Mouse (Mus musculus) intestine, embryonic 15.5 days (tissue): ENCODE data around the gene Csrp1. TPM values are rescaled to one million over a fixed set of nuclear protein-coding genes. Genes with fewer than 3 reads are reported as not detected.

Experiments used
- ATAC-seq: fragments of 200-750 bp; cut with Nextera tagmentation; 2 replicates; pipeline ENCODE4 v1.8.0; 2017; ENCODE audit warnings: moderate TSS enrichment, moderate library complexity
- H3K27ac ChIP-seq: fragments of 300-500 bp; sonication (generic); 2 replicates; pipeline ENCODE4 v1.5.1; 2015; ENCODE audit warnings: mild to moderate bottlenecking, inconsistent platforms
- H3K27me3 ChIP-seq: fragments of 300-500 bp; sonication (generic); replicated peaks from 2 replicates; pipeline ENCODE4 v1.6.1; 2015; ENCODE audit warnings: inconsistent platforms
- H3K36me3 ChIP-seq: fragments of 300-500 bp; sonication (generic); 2 replicates; pipeline ENCODE4 v1.6.1; 2015; ENCODE audit warnings: inconsistent platforms
- H3K4me1 ChIP-seq: fragments of 300-500 bp; sonication (generic); replicated peaks from 2 replicates; pipeline ENCODE4 v1.6.1; 2015; ENCODE audit warnings: inconsistent platforms
- H3K4me2 ChIP-seq: fragments of 300-500 bp; sonication (generic); replicated peaks from 2 replicates; pipeline ENCODE4 v1.6.1; 2015; ENCODE audit warnings: mild to moderate bottlenecking, inconsistent platforms
- H3K4me3 ChIP-seq: fragments of 300-500 bp; sonication (generic); replicated peaks from 2 replicates; pipeline ENCODE4 v1.5.1; 2015; ENCODE audit warnings: inconsistent platforms
- H3K9ac ChIP-seq: fragments of 300-500 bp; sonication (generic); 2 replicates; pipeline ENCODE4 v1.6.1; 2015; ENCODE audit warnings: inconsistent platforms
- H3K9me3 ChIP-seq: fragments of 300-500 bp; sonication (generic); 2 replicates; pipeline ENCODE4 v1.6.1; 2016; ENCODE audit warnings: inconsistent platforms
- WGBS: fragments of 180-500 bp; shearing (Covaris S2); methylation state at CpG from one replicate; pipeline ENCODE4 v1.1.7; 2015; 5-methylcytosine and 5-hydroxymethylcytosine counted together
- polyA plus RNA-seq: library from polyadenylated mRNA; unstranded; fragments of >200 nt; fragmentation: Nextera tagmentation; extraction: Ambion mirVana; gene quantifications from 2 replicates; pipeline ENCODE4 v1.2.1, GENCODE M21; 2015

Gene Csrp1
- polyA plus RNA-seq, 1 experiment from 2014 or later = 203 TPM

DNA sequence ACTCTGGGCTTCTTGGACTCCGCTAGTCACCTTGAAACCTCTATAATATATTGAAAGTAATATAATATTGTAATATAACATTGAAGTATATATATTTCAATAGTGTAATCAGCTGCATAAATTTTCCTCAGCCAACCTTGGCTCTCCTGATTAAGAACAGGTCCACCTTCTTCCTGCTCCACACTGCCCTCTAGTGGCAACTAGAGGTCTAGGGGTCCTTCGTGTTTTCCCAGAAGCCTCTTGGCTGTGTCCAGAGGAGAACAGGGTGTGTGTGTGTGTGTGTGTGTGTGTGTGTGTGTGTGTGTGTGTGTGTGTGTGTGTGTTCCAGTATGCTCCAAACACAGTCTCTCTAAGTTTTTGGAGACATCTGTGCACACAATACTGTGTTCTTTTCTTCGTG, 67.9 kb downstream of the Csrp1 start:
- Histone ChIP-seq H3K27ac (no peak overlapping the region), H3K27me3 (no peaks in the 10 kb centered on the region), H3K9me3 (no peaks in the 10 kb centered on the region), H3K4me1 (peaks cover 13% of the 10 kb centered on the region), H3K4me3 (no peak overlapping the region), H3K36me3 (no peaks in the 10 kb centered on the region), H3K9ac (no peak overlapping the region), H3K4me2 (no peak overlapping the region)
- peak; percentile 42; the same call in 1 of the 2 replicates for ATAC-seq
- WGBS = 47% methylated on average over 3 of the region's 3 CpGs

DNA sequence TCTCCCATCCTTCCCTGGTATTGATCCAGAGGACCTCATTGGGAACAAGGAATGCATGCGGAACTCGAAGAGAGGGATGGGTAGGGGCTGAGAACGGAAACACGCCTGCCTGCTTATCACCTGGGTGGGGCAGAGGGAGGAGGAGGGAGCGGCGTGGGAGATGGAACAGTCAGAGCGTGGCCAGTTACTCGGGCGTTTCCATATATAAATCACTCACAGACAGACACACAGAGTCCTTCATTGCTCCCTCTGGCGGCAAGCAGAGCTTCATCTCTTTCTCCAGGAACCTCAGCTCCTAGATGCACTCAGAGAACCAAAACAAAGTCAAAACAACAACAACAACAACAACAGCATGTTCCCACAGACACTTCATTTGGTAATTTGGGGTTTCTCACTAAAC, 68.8 kb downstream of the Csrp1 start:
- ATAC-seq = peak; percentile 41
- WGBS = 8% methylated on average over 10 of the region's 10 CpGs
- no peaks in the 10 kb centered on the region for H3K27me3 ChIP-seq
- H3K9me3 ChIP-seq = no peaks in the 10 kb centered on the region
- no peak overlapping the region for H3K9ac ChIP-seq
- no peaks in the 10 kb centered on the region for H3K36me3 ChIP-seq
- H3K4me1 ChIP-seq = peaks cover 19% of the 10 kb centered on the region
- no peak overlapping the region for H3K4me3 ChIP-seq
- no peak overlapping the region for H3K27ac ChIP-seq
- peak overlapping the region; percentile 46 for H3K4me2 ChIP-seq

DNA sequence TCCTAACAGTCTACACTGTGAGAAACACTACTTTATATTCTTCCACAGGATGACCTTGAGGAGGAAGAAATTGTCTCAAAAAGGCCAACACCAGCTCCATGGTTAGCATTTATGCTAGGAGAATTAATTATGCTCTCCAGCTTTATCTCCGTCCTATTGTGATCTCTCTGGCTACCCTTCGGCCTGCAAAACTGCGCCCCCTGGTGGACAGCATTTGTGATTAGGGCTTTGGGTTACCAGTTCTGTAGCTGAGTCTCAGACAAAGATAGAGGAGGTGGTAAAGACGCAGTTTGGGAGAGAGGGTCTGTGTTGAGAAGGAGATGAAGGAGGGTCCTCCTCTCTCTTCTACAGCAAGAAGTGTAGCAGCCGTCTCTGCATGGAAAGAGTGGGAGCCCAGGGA, 70.0 kb downstream of the Csrp1 start:
- no peak for ATAC-seq
- no peak overlapping the region for H3K4me3 ChIP-seq
- whole genome bisulfite sequencing = 15% methylated on average over 5 of the region's 5 CpGs

DNA sequence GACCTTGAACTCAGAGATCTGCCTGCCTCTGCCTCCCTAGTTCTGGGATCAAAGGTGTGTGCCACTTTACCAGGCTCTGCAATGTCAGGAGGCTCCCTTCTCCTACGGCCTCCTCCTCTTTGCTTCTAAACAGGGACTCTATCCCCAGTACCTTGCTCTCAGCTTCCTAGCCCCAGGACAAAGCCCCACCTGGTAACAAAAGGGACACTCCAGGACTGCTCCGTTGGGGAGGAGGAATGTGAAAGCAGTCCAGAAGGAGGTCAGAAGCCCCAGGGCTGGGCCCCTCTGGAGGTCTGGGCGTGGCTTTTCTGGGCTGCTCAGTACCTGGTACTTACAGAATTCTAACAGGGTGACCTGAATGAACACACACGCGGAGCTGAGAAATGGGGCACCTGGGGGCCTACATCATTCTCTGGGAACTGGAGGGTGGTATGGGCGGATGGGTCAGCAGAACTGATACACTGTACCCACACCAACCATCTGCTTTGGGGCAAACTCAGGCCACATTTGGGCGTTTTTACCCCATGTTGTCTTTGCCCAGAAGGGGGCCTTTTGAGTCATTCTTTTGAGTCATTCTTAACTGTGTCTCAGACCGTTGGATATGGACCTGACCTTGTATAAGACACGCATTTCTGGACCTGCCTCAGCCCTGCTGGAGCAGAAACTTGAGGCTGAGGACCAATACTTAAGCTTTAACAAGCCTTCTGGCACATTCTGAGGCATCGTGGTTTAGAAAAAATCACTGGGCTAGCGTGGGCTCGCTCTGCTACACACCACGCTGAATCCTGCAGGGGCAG, 72.5 kb downstream of the Csrp1 start:
- Histone ChIP-seq H3K9ac (no peak overlapping the region), H3K4me3 (no peak overlapping the region), H3K27ac (peak overlapping the region; percentile 14; the same call in 1 of the 2 replicates), H3K36me3 (no peaks in the 10 kb centered on the region), H3K4me1 (peaks cover 33% of the 10 kb centered on the region), H3K4me2 (no peak overlapping the region), H3K9me3 (no peaks in the 10 kb centered on the region), H3K27me3 (no peaks in the 10 kb centered on the region)
- WGBS = 71% methylated on average over 13 of the region's 13 CpGs
- no peak for ATAC-seq

More for the DNA sequence above, 70.0 kb downstream of the Csrp1 start:
- no peaks in the 10 kb centered on the region for H3K36me3 ChIP-seq
- no peak overlapping the region for H3K27ac ChIP-seq
- H3K4me2 ChIP-seq = no peak overlapping the region
- H3K4me1 ChIP-seq = peaks cover 28% of the 10 kb centered on the region
- no peaks in the 10 kb centered on the region for H3K9me3 ChIP-seq
- H3K9ac ChIP-seq = no peak overlapping the region
- H3K27me3 ChIP-seq = no peaks in the 10 kb centered on the region

DNA sequence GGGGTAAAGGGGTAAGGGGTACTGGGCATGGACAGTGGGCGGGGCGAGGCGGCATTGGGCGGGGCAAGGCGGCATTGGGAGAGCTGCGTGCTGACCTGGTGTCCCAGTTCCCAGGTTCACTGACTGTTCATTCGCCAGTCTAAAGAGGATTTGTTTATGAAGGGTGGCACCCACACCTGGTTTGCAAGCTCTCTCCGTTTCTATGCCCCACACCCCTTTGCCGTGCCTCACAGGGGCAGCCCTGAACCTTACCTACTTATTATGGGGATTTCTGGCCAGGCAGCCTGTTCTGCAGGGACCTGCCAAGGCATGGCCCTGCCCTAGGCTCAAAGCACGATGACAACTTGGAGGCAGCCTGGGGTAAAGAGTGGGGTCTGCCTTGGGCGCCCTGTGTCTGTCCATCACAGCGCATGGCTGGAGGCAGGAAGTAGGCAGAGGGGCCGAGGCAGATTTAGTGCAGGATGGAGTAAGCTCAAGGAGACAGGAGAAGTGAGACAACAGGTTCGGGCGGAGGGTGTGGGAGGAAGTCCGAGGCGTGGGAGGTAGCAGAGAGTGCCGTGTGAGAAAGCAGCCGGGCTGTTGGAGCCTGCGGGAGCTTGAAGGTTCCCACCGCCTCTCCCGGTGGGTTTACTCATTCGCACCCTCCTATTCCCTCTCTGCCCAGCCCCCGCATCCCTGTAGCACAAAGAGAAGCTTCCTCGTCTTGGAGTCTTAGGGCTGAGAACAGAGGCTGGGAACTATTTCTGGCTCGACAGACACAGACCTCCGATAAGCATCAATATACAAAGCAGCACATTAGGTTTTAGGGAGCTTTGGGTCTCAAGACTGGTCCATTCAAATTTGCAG, 73.7 kb downstream of the Csrp1 start:
- Histone ChIP-seq H3K9me3 (no peaks in the 10 kb centered on the region), H3K36me3 (no peaks in the 10 kb centered on the region), H3K27me3 (no peaks in the 10 kb centered on the region), H3K4me3 (peak overlapping the region; percentile 29), H3K27ac (peak overlapping the region; percentile 91), H3K9ac (peak overlapping the region; percentile 48), H3K4me2 (peak overlapping the region; percentile 72), H3K4me1 (peaks cover 29% of the 10 kb centered on the region)
- WGBS = 5% methylated on average over 26 of the region's 27 CpGs
- peak; percentile 61 for ATAC-seq

GRCm38 (mm10) chr1:135794216-135795134, 74.6 kb downstream of the Csrp1 start:
- peak overlapping the region; percentile 48 for H3K9ac ChIP-seq
- H3K27me3 ChIP-seq = no peaks in the 10 kb centered on the region
- H3K4me3 ChIP-seq = peak overlapping the region; percentile 29
- H3K36me3 ChIP-seq = no peaks in the 10 kb centered on the region
- peaks cover 34% of the 10 kb centered on the region for H3K4me1 ChIP-seq
- H3K4me2 ChIP-seq = peak overlapping the region; percentile 72
- peak overlapping the region; percentile 91 for H3K27ac ChIP-seq
- peak; percentile 71 for ATAC-seq
- WGBS = 19% methylated on average over 20 of the region's 20 CpGs
- H3K9me3 ChIP-seq = no peaks in the 10 kb centered on the region

DNA sequence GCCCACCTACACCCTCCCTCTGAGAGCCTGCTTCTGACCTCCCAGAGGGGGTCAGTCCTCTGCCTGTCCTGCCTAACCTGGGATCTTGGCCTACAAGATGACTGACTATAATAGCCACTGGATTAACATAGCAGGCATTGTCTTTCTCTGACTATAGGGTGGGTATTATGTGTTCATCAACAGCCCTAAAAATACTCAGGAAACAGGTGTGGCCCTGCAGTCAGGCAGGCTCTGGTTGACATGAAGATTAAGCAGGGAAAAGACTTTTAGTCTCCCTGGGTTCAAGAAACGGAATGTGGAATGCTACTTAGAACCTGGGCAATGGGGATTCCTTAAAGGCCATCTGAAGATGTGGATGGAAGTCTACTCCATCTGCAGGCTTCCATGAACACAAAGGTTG, 78.6 kb downstream of the Csrp1 start:
- H3K4me3 ChIP-seq = no peak overlapping the region
- 72% methylated on average over 1 of the region's 1 CpGs for WGBS
- H3K9ac ChIP-seq = no peak overlapping the region
- ATAC-seq = no peak
- H3K36me3 ChIP-seq = no peaks in the 10 kb centered on the region
- peaks cover 47% of the 10 kb centered on the region for H3K4me1 ChIP-seq
- no peaks in the 10 kb centered on the region for H3K27me3 ChIP-seq
- H3K4me2 ChIP-seq = no peak overlapping the region
- no peaks in the 10 kb centered on the region for H3K9me3 ChIP-seq
- H3K27ac ChIP-seq = no peak overlapping the region

DNA sequence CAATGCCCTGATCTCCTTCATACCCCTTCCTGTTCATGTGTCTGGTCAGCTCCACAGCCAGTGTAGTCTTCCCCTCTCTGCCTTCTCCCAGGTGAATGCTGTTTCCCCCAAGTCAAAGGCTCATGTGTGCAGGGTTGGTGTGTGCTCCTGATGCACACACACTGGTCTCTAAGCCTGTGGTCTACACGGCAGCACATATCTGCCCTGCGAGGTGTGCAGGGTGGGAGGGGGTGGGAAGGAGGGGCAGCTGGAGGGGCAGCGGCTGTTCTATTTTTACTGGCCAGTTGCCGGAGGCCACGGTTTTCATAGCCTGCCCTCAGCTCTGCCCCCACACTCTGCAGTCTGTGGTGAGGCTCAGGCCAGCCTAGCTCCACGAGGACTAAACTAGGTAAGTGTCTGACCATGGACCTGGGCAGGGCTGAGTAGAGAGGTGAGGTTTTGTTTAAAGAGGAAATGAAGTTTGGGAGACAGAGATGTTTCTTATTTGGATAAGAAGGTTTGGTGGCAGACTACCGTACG, 79.3 kb downstream of the Csrp1 start:
- H3K9ac ChIP-seq = no peak overlapping the region
- no peaks in the 10 kb centered on the region for H3K27me3 ChIP-seq
- no peak for ATAC-seq
- no peaks in the 10 kb centered on the region for H3K9me3 ChIP-seq
- WGBS = 39% methylated on average over 8 of the region's 8 CpGs
- H3K27ac ChIP-seq = no peak overlapping the region
- H3K4me2 ChIP-seq = no peak overlapping the region
- no peaks in the 10 kb centered on the region for H3K36me3 ChIP-seq
- H3K4me1 ChIP-seq = peaks cover 41% of the 10 kb centered on the region
- no peak overlapping the region for H3K4me3 ChIP-seq

GRCm38 (mm10) chr1:135800192-135800950, 80.5 kb downstream of the Csrp1 start:
- 18% methylated on average over 8 of the region's 8 CpGs for WGBS
- H3K27ac ChIP-seq = peak overlapping the region; percentile 90
- H3K4me3 ChIP-seq = no peak overlapping the region
- peaks cover 31% of the 10 kb centered on the region for H3K4me1 ChIP-seq
- no peak overlapping the region for H3K9ac ChIP-seq
- peak; percentile 68 for ATAC-seq
- no peaks in the 10 kb centered on the region for H3K36me3 ChIP-seq
- H3K4me2 ChIP-seq = no peak overlapping the region; the same call in 1 of the 2 replicates
- no peaks in the 10 kb centered on the region for H3K27me3 ChIP-seq
- no peaks in the 10 kb centered on the region for H3K9me3 ChIP-seq
